Mouse (Mus musculus): ENCODE measurements around the gene Gab1.

Gab1 gene

DNA sequence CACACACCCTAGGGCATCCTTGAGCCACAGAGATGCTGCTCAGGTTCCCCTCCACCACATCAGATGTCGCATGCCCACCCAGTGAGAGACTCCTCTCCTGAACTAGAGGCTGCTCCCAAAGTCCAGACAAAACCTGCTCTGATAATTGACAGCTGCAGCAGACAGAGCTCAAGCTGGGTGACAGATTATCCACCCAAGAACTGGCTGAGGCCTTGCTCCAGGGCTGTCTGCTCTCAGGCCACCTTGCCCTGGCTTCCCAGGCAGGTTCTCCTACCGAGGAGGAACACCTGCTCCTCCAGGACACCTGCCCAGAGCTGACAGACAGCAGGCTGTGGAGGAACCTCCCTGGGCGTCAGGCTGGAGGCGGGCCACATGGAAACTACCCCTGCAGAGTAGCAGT is 7.6 kb downstream of the Gab1 start:
- DNase-seq (ENCODE audit: low spot score), result no peak

- DNase-seq (ENCODE audit: low spot score), result no peak
These were observed 8.9 kb downstream of the Gab1 start for GRCm38 (mm10) chr8:80871400-80871799.

DNA sequence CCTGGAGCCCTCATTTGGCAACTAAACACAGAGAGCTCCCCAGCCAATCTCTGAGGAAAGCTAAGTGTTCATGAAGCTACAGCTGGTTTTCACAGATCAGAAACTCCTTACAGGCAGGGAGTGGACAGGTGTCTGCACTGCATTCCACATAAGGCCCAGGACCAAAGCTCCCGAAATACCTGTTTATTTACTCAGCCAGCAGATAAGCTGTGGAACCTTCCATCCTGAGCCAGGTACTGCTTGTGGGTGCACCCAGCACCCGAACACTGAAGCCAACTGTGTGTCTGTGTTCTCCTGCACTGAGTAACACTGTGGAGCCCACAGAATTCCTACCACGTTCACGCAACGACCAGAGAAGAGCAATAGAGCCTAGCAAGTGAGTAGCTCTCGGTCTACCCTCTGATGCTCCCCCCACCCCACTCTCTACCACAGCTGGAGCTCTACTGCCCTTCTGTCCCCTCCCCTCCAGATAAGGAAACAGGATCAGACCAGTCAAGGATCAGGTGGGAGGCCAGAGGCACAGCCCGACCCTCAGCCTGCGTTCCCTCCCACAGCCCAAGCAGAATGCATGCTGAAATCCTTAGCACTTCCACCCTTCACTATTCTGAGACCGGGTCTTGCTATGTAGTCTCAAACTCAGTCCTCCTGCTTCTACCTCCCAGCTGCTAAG is 9.6 kb downstream of the Gab1 start:
- no peak for DNase-seq (ENCODE audit: low spot score)

- DNase-seq (ENCODE audit: low spot score), result no peak
These were observed 10.4 kb downstream of the Gab1 start for GRCm38 (mm10) chr8:80869881-80870328.

DNA sequence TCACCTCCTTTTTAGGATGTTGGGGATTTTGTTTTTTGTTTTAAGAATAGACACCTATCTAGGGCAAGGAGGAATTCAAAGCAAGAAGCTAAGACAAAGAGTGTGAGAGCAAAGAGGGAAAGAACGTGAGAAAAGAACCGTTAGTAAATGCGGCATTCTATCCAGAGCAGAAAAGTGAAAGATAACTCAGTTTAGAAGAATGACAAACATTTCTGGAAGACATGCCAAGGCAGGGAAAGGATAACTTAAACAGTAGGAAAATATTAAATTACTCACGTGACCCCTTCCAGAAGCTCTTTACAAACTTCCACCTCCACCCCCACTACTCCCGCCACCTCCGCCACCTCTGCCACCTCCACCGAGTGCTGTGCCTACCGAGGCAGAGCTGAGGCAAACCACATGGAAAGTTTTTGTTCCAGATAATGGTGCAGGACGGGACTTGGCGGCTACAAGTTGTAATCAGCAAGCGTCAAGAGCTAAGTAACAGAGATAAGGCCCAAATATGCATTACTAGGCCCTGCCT is 11.5 kb downstream of the Gab1 start:
- no peak for DNase-seq (ENCODE audit: low spot score)

- no peak for DNase-seq (ENCODE audit: low spot score)
These were observed 12.2 kb downstream of the Gab1 start for GRCm38 (mm10) chr8:80868006-80868702.

GRCm38 (mm10) chr8:80867598-80867997 is 12.7 kb downstream of the Gab1 start:
- DNase-seq (ENCODE audit: low spot score), result no peak

GRCm38 (mm10) chr8:80865181-80865784 is 15.0 kb downstream of the Gab1 start:
- no peak for DNase-seq (ENCODE audit: low spot score)

DNA sequence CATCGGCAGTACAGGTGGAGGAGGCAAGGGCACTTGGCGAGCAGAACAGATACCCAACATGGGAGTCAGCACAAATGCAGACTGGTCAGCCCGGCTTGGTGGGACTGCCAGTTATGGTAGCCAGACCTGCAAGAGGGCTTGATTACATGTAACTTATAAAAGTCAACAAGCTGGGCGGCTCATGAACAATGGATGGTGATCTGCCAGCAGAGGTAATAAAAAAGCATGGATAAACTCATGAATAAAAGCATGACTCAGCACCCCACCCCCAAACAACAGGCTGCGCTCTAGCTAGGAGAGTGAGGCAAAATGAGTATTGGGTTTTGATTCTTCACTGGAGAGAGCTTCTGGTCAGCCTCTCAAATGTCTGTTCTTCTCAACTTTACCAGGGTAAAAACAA is 16.9 kb downstream of the Gab1 start:
- no peak for DNase-seq (ENCODE audit: low spot score)

- no peak for DNase-seq (ENCODE audit: low spot score)
These were observed 21.0 kb downstream of the Gab1 start for GRCm38 (mm10) chr8:80859180-80859775.

DNA sequence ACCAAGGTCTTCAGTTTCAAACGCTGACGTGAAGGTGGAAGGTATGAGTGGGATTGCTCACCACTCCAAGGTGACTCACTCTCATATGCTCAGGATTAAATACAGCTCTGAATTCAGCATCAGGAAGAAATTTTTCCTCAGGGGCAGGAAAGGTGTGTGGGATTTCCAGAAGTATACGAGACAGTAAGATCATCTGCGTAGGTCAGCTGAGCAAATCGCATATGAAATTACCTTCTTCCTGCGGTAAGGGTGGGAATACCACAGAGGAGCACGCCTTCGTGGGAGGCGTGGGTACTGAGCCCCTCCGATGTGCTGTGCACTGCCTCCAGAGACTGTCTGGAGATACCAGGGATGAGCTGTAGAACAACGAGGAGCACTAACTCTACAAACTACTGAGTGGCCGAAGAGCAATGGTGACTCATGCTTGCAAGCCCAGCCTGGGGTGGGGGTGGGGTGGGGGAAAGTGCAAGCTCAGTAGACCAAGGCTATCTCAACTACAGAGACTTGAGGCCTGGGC is 22.4 kb downstream of the Gab1 start:
- DNase-seq (ENCODE audit: low spot score), result no peak

DNA sequence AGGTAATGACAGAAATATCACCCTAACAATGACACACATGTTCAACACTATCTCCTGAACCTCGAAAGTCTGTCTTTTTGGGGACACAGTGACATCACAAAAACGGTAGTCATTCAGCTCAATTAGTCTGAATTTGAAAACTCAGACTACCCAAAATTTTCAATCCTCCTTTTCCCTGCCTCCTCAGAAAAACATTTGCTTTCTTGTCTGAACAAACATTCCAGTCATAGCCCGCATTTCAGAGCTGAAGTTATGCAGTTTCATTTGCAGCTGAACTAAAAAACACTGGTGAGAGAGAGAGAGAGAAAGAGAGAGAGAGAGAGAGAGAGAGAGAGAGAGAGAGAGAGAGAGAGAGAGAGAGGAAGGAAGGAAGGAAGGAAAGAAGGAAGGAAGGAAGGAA is 23.2 kb downstream of the Gab1 start:
- no peak for DNase-seq (ENCODE audit: low spot score)

- DNase-seq (ENCODE audit: low spot score), result no peak
These were observed 23.7 kb downstream of the Gab1 start for GRCm38 (mm10) chr8:80856606-80857005.

- DNase-seq (ENCODE audit: low spot score), result no peak
These were observed 26.7 kb downstream of the Gab1 start for GRCm38 (mm10) chr8:80853622-80854021.

DNA sequence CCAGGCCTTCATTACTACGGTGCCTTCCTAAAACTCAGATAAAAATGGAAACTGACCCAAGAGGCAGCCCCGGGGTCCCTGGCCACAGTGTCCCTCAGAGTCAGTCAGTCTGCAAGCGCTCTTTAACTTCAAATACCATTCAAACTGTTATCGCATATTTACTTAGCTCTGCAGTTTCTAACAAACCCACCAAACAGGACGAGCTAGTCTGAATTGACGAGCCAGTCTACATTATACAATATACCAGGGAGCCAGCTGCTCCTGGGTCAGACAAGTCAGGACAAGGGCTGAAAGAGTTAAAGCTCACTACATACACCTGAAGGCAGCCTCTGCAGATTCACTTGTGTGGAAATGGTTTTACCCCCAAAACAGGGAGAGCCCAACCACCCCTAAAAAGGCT is 27.1 kb downstream of the Gab1 start:
- no peak for DNase-seq (ENCODE audit: low spot score)

DNA sequence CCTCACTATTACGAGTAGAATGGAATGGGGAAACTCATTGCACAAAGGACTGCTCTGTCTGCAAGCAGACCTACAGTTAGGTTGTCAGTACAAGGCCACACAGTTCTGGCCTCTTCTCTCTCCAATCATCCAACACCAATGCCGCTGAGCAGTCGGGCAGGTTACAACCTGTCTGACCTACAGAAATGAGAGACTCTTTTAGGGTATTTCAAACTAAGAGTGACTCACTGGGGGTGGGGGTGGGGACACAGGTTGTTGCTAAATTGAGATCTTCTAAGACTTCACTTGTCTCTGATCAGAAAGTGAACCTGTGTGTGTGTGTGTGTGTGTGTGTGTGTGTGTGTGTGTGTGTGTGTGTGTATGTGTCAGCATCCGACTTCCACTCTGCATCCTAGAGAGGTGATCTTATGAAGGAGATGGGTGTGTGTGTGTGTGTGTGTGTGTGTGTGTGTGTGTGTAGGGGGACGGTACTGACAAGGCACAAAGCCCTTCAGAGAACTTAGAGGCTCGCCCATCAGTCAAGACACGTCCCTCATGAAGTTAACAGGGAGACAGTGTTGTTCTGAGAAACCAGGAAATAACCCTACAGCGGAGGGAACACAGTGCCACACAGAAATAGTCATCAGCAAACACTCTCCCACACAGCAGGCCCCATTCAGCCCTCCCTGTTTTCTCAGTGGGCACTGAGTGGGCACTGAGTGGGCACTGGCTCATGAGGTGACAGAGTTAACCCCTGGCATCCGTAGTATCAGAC is 27.7 kb downstream of the Gab1 start:
- DNase-seq (ENCODE audit: low spot score), result no peak

GRCm38 (mm10) chr8:80851648-80852047 is 28.7 kb downstream of the Gab1 start:
- no peak for DNase-seq (ENCODE audit: low spot score)

GRCm38 (mm10) chr8:80850013-80850412 is 30.3 kb downstream of the Gab1 start:
- DNase-seq (ENCODE audit: low spot score), result no peak

GRCm38 (mm10) chr8:80848631-80849030 is 31.7 kb downstream of the Gab1 start:
- no peak for DNase-seq (ENCODE audit: low spot score)

DNA sequence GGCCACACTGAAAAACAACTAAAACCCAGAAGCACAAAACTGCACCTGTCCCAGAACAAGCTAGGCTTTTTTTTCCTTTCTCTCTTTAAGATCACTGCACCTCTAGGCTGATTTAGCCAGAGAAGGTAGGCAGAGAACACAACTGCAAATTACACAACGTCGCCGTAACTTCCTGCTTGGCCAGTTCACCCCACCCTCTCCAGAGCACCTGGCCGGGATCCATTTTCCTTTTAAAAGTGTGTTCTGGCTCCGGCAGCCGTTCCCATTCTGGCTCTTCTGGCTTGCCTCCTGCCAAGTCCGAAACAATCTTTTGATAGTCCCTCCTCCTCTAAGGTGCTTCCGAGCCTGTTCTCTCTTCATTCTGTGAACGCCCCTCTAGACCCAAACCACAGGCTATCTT is 32.4 kb downstream of the Gab1 start:
- DNase-seq (ENCODE audit: low spot score), result no peak

GRCm38 (mm10) chr8:80845284-80845683 is 35.0 kb downstream of the Gab1 start:
- no peak for DNase-seq (ENCODE audit: low spot score)
